Mouse (Mus musculus): ENCODE measurements at regions not wholly inside any gene's neighbourhood (a gene's known extent, or its start where the extent isn't known, plus 50 kb on each side); places are given as distances from the start of the nearest gene placed in this dataset.
A peak's percentile ranks its signal among the peaks of the same experiment; 100 is the strongest.

DNA sequence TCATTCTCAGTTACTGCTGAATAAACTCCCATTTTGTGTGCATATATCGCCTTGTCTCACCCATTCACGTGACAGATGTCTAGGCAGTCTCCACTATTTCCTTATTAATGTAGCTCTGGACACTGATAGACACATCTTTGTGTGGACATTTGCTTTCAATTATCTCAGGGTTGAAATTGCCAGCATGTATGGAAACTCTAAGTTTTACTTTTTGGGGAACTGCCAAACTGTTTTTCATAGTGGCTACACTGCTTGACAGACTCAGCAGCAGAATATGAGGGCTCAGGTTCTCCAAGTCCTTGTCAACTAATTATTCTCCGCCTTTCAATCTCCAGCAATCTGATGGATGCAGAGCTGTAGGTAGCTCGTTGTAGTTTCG, 117.0 kb upstream of the Frmd6 start:
- no peak for DNase-seq (ENCODE audit: extremely low spot score in 1 of 2, low spot score in 1 of 2)

DNA sequence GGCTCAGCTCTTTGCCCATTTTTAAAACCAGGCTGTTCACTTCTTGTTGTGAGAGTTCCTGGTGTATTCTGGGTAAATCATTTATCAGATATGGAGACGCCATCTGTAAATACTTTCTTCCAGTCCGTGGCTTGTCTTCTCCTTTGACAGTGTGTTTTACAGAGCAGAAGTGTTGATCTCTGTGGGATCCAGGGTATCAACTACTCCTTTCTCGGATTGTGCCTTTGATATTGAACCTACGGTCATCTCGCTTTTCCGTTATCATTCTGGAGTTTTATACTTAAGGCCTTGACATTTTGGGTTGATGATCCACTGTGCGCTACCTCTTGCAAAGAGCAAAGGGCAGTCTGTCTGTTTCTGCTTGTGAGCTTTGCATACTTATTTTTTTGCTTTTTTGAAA, 115.0 kb upstream of the Frmd6 start:
- DNase-seq (ENCODE audit: extremely low spot score in 1 of 2, low spot score in 1 of 2), result no peak

DNA sequence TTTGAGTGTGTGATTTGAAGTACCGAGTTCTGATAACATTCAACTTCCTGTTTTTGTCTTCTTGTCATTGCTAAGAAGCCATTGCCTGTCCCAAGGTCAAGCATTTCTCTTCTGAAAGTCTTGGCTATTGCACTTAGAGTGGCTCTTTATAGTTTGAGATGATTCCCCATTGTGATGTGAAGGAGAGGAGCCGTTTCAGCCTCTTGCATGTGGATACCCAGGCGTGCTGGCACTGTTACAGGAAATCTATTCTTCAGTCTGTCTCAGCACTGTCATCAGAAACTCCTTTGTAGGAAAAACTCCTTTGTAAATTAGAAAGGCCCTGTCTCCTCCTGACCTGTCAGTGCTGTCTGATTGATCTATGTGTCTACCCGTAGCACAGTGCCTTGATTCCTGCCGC, 114.3 kb upstream of the Frmd6 start:
- no peak for DNase-seq (ENCODE audit: extremely low spot score in 1 of 2, low spot score in 1 of 2)

DNA sequence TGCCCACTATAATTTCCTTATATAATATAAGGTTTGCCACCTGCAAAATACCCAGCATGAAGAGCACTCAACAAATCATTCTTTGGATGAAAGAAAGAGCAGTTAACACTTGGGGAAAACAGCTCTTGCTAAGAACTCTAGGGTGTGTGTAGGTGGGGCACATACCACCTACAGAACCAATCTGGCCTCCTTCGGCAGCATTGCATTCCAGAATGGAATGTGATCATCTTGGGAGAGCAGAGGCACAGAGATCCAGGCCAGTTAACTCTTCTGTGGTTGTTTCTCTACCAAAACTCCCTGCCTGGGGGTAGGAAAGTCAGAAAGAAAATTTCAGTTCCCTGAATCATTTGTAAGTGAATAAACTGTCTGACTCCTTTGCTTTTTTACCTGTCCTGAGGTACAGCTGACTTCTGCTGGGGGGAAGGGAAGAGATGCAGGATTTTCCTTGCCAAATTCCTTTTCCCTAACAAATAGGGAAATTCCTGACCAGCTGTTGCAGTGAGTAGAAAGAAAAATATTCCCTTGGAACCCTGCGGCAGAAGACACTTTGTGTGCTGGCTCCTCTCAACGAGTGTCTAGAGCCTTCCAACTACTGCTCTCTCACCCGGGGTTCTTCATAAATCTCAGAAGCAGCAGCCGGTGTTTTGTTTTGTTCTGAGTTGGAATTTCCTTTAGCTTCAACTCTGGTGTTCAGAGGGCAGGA, 112.8 kb upstream of the Frmd6 start:
- DNase-seq (ENCODE audit: extremely low spot score in 1 of 2, low spot score in 1 of 2), result peak; percentile 64 to 71

DNA sequence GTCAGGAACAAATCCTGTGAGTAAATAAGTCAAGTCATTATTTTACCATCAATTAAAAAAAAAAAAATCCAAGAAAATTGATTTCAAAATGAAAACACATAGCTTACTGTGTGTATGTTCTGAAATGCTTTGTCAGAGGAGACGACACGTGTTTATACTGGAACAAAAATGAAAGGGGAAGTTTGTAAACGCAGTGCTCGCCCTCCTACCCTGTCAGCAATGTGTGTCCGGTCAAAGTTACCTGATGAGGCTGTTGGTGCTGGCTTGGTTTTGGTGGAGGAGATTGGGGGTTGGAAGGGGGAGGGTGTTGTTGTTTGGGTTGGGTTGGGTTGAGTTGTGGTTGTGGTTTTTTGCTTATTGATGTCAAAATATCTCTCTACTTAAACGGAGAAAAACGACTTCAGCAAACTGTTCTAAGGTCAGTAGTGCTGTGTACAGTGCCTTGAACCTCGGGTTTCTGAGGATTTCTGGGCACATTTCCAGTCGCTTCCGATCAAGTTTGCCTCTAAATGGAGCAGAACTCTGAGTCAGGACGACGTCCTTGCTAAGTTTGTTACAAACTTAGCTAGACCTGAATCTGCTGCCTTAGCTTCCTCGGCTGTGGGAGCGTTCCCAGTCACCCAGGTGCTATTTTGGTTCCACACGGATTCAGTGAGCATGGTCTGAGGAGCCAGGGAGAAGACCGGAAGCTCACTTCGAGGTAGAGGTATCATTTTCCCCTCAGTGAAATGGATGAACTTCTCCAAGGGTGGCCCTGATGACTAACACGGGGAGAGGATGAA, 111.6 kb upstream of the Frmd6 start:
- DNase-seq (ENCODE audit: extremely low spot score in 1 of 2, low spot score in 1 of 2), result peak; percentile 19 to 59

DNA sequence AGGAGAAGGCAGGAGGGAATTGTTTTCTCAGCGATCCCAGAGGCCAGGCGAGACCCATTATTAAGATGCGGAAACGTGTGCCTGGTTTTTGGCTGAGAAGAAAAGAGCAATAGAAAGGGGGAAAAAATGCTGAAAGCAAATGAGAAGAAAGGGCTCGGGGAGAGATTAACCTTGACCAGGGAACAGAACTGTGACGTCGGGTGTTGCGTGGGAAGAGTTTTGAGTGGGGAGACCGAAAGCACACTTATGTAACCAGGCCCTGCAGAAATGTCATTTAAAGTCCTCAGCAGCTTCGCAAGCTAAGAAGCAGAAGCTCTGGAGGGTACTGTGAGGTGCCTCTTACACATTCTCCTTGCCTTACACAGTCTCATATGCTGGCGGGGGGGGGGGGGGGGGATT, 111.0 kb upstream of the Frmd6 start:
- peak; percentile 76 to 88 for DNase-seq (ENCODE audit: extremely low spot score in 1 of 2, low spot score in 1 of 2)

DNA sequence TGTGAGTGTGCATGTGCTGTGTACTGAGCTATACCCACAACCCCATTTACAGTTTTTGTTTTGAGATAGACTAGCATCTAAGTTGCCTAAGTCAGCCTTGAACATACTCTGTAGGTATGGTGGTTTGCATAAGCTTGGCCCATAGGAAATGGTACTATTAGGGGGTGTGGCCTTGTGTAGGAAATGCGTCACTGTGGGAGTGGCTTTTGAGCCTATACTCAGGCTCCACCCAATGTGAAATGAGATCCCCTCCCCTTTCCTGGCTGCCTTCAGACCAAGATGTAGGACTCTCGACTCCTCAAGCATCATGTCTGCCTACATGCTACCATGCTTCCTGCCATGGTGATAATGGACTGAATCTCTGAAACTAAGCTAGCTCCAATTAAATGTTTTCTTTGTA, 109.5 kb upstream of the Frmd6 start:
- DNase-seq (ENCODE audit: extremely low spot score in 1 of 2, low spot score in 1 of 2), result no peak

DNA sequence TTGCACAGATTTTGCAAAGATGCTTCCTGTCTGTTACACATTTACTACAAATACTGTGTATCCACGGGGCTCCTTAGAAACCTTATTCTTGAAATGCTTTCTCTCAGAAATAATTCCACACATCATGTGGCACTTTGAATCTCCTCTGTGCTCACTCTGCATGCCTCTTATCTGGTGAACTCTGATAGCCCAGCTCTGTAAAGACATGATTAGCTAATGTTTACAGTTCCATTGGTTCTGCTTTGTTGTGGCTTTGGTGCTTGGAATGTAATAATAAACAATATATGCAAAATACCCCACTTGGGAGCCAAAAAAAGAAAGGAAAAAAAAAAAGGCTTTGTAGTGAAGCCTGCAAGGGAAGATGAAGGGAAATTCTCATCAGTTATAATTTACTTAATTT, 106.7 kb upstream of the Frmd6 start:
- DNase-seq (ENCODE audit: extremely low spot score in 1 of 2, low spot score in 1 of 2), result no peak

DNA sequence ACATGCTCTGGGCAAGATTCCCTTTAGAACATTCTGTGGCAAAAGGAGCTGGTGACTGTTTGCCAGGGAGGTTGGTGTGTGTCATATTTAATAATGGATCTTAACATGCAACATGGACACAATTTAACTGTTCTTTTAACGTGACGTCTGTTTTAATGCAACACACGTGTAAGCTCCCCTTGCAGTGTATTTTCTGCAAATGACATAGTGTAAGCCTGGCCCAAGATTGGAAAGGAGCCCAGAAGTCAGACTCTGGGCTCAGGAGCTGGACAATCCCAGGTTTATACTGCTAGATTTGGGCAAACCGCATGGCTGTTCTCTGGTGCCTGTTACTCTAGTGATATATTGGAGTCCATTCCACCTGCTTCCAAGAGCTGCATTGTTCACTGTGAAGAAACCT, 106.1 kb upstream of the Frmd6 start:
- DNase-seq (ENCODE audit: extremely low spot score in 1 of 2, low spot score in 1 of 2), result no peak

DNA sequence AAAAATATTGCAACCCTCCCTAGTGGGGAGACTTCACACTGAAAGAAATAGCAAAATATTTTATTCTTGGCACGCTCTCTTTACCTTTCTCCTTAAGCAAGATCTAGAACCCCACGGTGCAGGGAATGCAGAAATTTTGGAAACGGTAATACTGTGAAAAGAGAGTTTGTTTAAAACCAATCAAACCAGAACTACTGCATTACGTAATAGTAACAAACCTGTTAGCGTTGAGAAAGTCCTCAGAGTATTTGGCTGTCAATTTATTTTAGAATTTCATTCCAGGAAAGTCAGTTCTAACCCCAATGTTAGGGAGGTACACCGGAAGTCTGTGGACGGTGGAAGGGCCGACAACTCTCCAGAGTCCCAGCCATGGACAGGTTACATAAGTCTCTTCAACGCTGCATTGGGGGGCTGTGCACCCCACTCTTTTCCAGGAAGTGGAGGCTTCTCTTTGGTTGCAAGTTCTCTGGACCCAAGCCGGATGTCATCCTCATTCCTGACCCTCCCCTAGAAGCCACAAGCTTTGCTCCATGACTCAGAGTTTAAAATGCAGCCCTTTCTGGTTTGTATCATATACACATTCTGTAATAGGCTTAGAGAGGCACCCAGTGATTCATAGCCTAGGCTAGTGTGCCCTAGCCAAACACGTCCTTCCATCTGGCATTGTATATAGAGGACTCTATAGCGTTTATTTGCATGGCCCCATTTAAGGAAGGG, 105.0 kb upstream of the Frmd6 start:
- no peak for DNase-seq (ENCODE audit: extremely low spot score in 1 of 2, low spot score in 1 of 2)

DNA sequence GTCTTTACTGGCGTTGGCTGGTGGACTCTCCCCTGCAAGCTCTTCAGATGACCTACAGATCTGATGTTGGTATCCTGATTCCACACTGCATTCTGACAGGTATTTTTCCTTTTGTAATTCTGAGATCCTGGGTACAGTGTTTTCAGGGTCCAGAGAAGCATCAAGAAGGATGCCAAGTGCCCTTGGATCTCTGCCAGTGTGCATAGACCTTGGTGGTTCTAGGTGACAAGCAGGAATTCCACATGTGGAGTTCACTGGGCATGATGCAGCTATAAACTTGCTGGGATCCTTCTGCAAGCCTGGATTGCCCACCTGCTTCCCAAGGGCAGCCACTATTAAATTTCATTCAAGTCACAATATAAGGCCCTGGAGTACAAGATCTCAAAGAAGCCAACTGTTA, 100.0 kb upstream of the Frmd6 start:
- DNase-seq (ENCODE audit: extremely low spot score in 1 of 2, low spot score in 1 of 2), result no peak

DNA sequence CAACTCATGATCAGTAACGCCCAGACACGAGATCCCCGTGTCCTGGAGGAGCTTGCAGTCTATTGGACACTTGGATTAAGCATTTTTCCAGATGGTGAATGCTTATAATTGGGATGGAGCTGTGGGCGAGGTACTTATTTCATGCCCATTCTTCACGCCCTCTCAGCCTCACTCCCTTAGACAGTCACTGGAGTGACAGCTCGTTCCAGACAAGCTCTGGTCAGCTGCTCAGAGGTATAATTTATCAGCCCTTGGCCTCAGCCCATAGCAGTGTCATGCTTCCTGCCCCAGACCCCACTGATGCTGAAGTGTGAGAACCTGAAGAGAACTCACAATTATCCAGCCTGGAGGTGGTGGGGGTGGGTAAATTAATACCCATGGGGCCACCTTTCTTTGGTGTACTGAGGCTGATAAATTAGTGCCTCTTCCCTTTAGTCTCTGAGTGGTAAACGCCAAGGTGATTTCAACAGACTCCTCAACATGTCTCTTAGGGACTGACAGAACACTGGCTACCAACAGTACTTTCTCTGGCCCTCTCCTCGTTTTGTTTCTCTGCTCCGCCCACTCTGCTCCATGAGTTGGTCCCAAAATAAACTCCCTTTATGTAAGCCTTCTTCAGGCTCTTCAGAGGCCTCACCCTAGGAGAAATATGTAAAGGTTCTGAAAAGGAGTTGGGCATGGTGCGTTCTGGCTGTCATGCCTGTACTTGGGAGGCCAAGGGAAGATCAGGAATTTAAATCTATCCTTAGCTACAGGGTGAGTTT, 97.6 kb upstream of the Frmd6 start:
- peak; percentile 65 to 69 for DNase-seq (ENCODE audit: extremely low spot score in 1 of 2, low spot score in 1 of 2)

DNA sequence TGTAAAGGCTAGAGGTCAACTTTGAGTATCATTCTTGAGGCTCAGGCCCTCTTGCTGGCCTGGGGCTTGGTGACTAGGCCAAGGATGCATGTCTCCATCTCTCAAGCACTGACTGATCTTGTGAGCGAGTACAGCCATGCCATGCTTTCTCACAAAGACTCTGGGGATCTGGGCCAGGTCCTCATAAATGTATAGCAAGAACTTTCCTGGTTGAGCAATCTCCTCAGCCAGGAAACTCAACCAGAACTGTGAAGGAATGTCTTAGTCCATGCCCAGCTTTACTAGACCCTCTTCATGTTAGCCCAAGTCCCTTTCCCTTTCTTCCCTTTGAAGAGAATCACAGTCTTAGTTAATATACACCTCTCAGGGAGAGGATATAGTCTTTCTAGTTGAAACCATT, 96.9 kb upstream of the Frmd6 start:
- DNase-seq (ENCODE audit: extremely low spot score in 1 of 2, low spot score in 1 of 2), result no peak

DNA sequence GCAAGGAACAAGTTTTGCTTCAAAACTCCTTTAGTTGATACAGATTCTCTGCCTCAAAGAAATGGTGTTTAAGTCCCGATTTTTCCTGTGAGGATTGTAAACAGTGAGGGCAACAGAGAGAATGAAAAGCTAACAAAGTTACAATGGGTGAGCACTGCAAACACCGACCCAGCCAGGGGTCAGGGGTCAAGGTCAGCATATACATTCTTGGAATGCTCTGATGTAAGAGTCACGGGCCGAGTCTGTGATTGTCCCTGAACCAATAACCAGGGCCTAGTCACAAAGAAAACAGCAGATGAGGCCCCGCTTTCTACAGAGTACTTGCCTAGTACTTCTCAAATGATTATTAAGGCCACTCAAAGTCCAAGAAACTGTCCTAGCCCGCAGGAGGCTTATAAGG, 95.4 kb upstream of the Frmd6 start:
- DNase-seq (ENCODE audit: extremely low spot score in 1 of 2, low spot score in 1 of 2), result no peak

DNA sequence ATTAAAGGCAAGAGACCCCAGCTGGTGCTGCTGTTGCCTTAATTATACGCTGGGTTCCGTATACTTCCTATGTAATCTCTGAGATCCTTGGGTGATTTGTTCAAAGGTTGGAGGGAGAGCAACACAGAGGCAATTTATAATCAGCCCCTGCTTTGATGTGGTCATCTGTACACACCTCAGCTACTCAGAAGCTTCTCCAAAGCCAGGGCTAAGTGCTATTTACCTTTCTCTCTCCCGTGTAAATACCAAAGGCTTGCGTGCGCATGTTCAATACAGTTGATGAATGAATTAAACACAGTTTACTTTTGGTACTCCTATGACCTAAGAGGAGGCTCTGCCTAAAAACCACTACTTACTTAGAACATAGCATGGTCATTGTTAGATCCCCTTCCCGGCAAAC, 93.8 kb upstream of the Frmd6 start:
- DNase-seq (ENCODE audit: extremely low spot score in 1 of 2, low spot score in 1 of 2), result no peak

DNA sequence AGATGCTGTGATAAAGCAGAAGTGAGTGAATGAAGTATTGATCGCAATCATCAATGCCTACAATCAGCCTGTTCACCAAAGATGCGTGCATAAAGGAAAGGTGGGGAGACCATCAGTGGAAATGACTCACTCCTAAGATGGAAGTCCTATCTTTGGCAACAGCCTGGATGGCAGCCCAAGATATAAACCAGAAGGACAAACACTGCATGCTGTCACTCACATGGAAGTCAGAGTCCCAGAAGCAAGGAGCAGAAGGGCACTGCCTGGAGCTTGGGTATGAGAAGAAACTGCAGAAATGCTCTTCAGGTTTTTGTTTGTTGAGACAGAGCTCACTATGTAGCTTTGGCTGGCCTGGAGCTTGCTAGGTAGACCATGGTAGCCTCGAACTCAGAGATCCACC, 92.7 kb upstream of the Frmd6 start:
- no peak for DNase-seq (ENCODE audit: extremely low spot score in 1 of 2, low spot score in 1 of 2)

DNA sequence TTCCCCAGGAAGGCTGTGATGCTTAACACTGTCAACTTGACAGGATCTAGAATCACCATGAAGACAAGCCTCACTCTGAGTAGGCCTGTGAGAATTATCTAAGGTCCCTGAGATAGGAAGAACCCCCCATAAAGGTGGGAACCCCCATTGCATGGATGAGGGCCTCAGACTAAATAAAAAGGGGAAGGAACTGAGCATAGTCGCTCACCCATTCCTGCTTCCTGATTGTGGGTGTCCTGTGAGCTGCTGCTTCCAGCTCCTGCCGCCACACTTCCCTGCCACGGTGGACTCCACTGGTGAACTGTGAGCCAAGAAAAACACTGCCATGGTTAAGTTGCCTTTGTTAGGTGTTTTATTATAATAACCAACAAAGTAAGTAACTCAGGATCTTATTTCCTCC, 86.8 kb upstream of the Frmd6 start:
- no peak for DNase-seq (ENCODE audit: extremely low spot score in 1 of 2, low spot score in 1 of 2)

DNA sequence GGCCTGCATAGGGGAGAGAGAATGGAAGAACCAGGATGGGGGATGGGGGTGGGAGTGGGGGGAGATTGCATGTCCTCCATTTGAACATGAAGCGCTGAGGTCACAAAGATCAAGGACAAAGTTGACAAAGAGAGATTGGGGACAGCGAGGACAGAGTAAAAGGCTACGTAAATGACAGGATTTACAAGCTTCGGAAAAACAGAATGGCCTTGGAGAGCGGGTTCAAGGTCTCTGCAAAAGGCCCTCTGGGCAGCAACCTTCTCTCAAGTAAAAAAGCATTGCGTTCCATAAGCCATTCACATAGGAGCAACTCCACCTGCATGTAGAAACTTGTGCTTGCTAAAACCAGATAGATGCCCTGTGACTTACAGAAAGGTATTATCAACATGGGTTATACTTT, 86.0 kb upstream of the Frmd6 start:
- DNase-seq (ENCODE audit: extremely low spot score in 1 of 2, low spot score in 1 of 2), result no peak

DNA sequence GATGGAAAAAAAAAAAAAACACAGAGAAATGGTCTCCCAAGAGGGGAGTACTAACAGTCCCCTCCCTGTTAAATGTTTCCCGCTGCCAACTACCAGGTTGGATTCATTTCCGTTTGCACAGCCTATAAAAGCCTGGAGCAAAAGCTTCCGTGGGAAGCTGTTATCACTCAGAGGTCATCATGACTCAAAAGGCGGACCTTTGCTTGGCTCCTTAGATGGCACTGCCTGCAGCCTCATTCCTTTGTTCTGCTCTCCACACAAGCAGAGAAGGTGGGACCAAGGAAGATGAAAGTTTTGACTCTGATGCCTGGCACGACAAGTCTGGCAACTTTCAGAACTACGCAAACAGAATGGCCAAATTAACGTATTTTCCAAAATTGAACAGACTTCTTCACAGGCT, 85.5 kb upstream of the Frmd6 start:
- DNase-seq (ENCODE audit: extremely low spot score in 1 of 2, low spot score in 1 of 2), result no peak

DNA sequence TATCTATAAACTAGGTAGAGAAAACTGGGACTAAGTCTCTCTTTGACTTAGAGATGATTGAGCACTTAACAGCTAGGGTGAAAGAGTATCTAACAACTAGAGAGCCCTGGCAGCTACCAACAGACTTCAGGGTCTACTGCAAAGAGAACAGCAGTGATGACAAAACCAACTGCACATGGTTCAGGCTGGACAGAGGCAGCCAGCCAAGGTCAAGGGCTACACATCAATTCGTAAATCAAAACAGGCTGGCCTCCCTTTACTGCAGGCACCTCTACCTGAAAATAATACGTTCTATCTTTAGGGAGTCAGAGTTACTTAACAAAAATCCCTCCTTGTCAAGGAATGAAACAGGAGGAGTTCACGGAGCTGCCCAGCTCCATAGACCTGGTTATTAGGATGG, 82.5 kb upstream of the Frmd6 start:
- no peak for DNase-seq (ENCODE audit: extremely low spot score in 1 of 2, low spot score in 1 of 2)

DNA sequence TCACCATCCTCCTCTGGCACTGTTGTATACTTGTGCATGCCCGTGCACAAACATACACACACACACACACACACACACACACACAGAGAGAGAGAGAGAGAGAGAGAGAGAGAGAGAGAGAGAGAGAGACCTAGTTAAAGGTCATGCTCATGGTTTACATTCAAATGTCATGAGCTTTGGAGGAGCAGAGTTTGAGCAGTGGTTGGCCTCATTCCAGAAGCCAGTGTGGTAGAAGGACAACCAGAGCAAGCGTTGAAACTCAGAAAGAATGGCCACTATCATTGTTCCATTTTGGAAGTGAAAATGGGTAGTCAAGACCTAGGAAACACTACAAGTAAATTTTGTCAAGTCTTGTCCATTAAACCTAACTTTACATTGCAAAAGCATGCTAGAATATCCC, 79.6 kb upstream of the Frmd6 start:
- no peak for DNase-seq (ENCODE audit: extremely low spot score in 1 of 2, low spot score in 1 of 2)
